Mouse (Mus musculus): ENCODE results near the gene Dnajc15. TPM values are rescaled to one million over a fixed set of nuclear protein-coding genes. Genes with fewer than 3 reads are reported as not detected.

The Dnajc15 gene
- polyA plus RNA-seq, 1 experiment from 2014 or later = 86.3 TPM

GRCm38 (mm10) chr14:77864051-77864450 lies 10.9 kb downstream of the Dnajc15 start:
- Histone ChIP-seq H3K9me3 (ENCODE audit: control insufficient read depth) (no peaks in the 10 kb centered on the region), H3K36me3 (ENCODE audit: control insufficient read depth, insufficient read depth) (no peaks in the 10 kb centered on the region), H3K4me3 (ENCODE audit: low read depth, low read length) (no peak overlapping the region), H3K4me2 (replicated peaks; ENCODE audit: low read depth) (no peak overlapping the region), H3K4me1 (replicated peaks; ENCODE audit: control insufficient read depth, insufficient read depth, low read length) (no peaks in the 10 kb centered on the region), H3K27ac (ENCODE audit: low read depth, low read length) (no peak overlapping the region), H3K9ac (ENCODE audit: low read depth, low read length) (no peak overlapping the region), H3K27me3 (replicated peaks; ENCODE audit: control insufficient read depth, insufficient read depth, low read length) (no peaks in the 10 kb centered on the region)
- WGBS = 87% methylated on average over 3 of the region's 3 CpGs
- ATAC-seq = no peak
- TF ChIP-seq CTCF (IDR thresholded peaks at IDR 0.05; ENCODE audit: low read depth) = no peak

DNA sequence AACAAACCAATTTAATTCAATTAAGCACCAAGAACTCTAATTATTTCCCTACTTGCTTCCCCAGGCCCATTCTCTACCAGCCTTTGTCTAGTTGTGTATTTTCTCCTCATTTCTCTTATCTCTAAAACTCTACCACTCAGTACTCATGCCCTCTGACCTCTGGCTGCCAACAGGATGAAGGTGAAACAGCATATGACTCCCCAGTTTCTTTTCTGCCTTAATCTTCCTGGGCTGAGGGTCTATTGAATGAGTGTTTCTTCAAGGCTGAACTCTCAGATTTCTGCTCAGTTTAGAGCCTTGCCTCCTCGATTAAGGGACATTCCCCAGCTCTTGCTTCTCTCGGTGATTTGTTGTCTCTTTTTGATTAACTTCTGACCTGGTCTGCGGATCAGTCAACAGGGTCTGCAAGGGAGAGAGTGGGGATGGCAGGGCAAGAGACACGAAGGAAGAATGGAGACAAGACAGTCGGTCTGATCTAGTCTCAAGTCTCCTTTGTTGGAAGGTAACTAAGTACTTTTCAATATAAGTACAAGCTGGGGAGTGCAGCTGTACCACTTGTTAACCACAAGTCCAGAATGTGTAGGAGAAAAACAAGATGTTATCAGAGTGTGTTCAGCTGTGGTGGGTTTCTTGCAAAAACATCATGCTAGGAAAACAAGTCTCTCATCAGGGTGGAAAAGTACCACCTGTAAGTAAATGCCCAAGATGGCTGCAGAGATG lies 13.9 kb downstream of the Dnajc15 start:
- Histone ChIP-seq H3K4me1 (replicated peaks; ENCODE audit: control insufficient read depth, insufficient read depth, low read length) (no peaks in the 10 kb centered on the region), H3K4me2 (replicated peaks; ENCODE audit: low read depth) (no peak overlapping the region), H3K4me3 (ENCODE audit: low read depth, low read length) (no peak overlapping the region), H3K27me3 (replicated peaks; ENCODE audit: control insufficient read depth, insufficient read depth, low read length) (no peaks in the 10 kb centered on the region), H3K9ac (ENCODE audit: low read depth, low read length) (no peak overlapping the region), H3K36me3 (ENCODE audit: control insufficient read depth, insufficient read depth) (no peaks in the 10 kb centered on the region), H3K27ac (ENCODE audit: low read depth, low read length) (no peak overlapping the region), H3K9me3 (ENCODE audit: control insufficient read depth) (no peaks in the 10 kb centered on the region)
- TF ChIP-seq CTCF (IDR thresholded peaks at IDR 0.05; ENCODE audit: low read depth) = no peak
- 48% methylated on average over 5 of the region's 5 CpGs for WGBS
- ATAC-seq = no peak

GRCm38 (mm10) chr14:77859894-77860293 lies 15.0 kb downstream of the Dnajc15 start:
- Histone ChIP-seq H3K4me3 (ENCODE audit: low read depth, low read length) (no peak overlapping the region), H3K9ac (ENCODE audit: low read depth, low read length) (no peak overlapping the region), H3K27me3 (replicated peaks; ENCODE audit: control insufficient read depth, insufficient read depth, low read length) (no peaks in the 10 kb centered on the region), H3K4me1 (replicated peaks; ENCODE audit: control insufficient read depth, insufficient read depth, low read length) (no peaks in the 10 kb centered on the region), H3K9me3 (ENCODE audit: control insufficient read depth) (no peaks in the 10 kb centered on the region), H3K4me2 (replicated peaks; ENCODE audit: low read depth) (no peak overlapping the region), H3K36me3 (ENCODE audit: control insufficient read depth, insufficient read depth) (peaks cover 3% of the 10 kb centered on the region; the same call in 1 of the 2 replicates), H3K27ac (ENCODE audit: low read depth, low read length) (no peak overlapping the region)
- 88% methylated on average over 1 of the region's 1 CpGs for WGBS
- ATAC-seq = no peak
- no peak for TF ChIP-seq CTCF (IDR thresholded peaks at IDR 0.05; ENCODE audit: low read depth)

DNA sequence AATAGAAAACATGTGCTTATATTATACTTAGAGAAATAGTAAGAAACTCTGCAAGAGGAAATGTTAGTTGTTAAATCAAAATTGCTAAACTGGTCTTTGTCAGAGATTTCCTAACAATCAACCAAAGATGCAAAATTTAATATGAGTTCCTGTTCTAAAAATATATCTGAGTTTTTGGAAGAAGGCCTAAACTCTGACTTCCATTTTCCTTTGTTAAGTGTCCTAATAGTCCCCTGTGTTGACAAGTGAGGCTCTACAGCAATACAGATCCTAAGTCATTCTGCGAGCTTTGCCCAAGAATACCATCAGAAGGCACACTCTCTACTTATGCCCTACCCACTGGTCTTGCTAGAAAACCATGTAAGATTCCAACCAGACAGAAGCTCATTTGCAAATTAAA lies 21.0 kb downstream of the Dnajc15 start:
- no peak overlapping the region for H3K4me3 ChIP-seq (ENCODE audit: low read depth, low read length)
- H3K27ac ChIP-seq (ENCODE audit: low read depth, low read length) = no peak overlapping the region
- H3K4me2 ChIP-seq (replicated peaks; ENCODE audit: low read depth) = no peak overlapping the region
- H3K36me3 ChIP-seq (ENCODE audit: control insufficient read depth, insufficient read depth) = peaks cover 3% of the 10 kb centered on the region; the same call in 1 of the 2 replicates
- no peaks in the 10 kb centered on the region for H3K4me1 ChIP-seq (replicated peaks; ENCODE audit: control insufficient read depth, insufficient read depth, low read length)
- no peak for ATAC-seq
- H3K9me3 ChIP-seq (ENCODE audit: control insufficient read depth) = no peaks in the 10 kb centered on the region
- 67% methylated on average over 1 of the region's 1 CpGs for WGBS
- H3K9ac ChIP-seq (ENCODE audit: low read depth, low read length) = no peak overlapping the region
- TF ChIP-seq CTCF (IDR thresholded peaks at IDR 0.05; ENCODE audit: low read depth) = no peak
- no peaks in the 10 kb centered on the region for H3K27me3 ChIP-seq (replicated peaks; ENCODE audit: control insufficient read depth, insufficient read depth, low read length)

- no peaks in the 10 kb centered on the region for H3K4me1 ChIP-seq (replicated peaks; ENCODE audit: control insufficient read depth, insufficient read depth, low read length)
- H3K9ac ChIP-seq (ENCODE audit: low read depth, low read length) = no peak overlapping the region
- ATAC-seq = no peak
- WGBS = 75% methylated on average over 7 of the region's 7 CpGs
- no peak overlapping the region for H3K27ac ChIP-seq (ENCODE audit: low read depth, low read length)
- no peaks in the 10 kb centered on the region for H3K27me3 ChIP-seq (replicated peaks; ENCODE audit: control insufficient read depth, insufficient read depth, low read length)
- TF ChIP-seq CTCF (IDR thresholded peaks at IDR 0.05; ENCODE audit: low read depth) = no peak
- no peak overlapping the region for H3K4me2 ChIP-seq (replicated peaks; ENCODE audit: low read depth)
- H3K9me3 ChIP-seq (ENCODE audit: control insufficient read depth) = no peaks in the 10 kb centered on the region
- H3K36me3 ChIP-seq (ENCODE audit: control insufficient read depth, insufficient read depth) = no peaks in the 10 kb centered on the region
- H3K4me3 ChIP-seq (ENCODE audit: low read depth, low read length) = no peak overlapping the region
These were observed 25.1 kb downstream of the Dnajc15 start for GRCm38 (mm10) chr14:77849852-77850251.

- ATAC-seq = no peak
- WGBS = 90% methylated on average over 1 of the region's 1 CpGs
- TF ChIP-seq CTCF (IDR thresholded peaks at IDR 0.05; ENCODE audit: low read depth) = no peak
- Histone ChIP-seq H3K4me2 (replicated peaks; ENCODE audit: low read depth) (no peak overlapping the region), H3K9me3 (ENCODE audit: control insufficient read depth) (no peaks in the 10 kb centered on the region), H3K4me1 (replicated peaks; ENCODE audit: control insufficient read depth, insufficient read depth, low read length) (no peaks in the 10 kb centered on the region), H3K36me3 (ENCODE audit: control insufficient read depth, insufficient read depth) (no peaks in the 10 kb centered on the region), H3K27ac (ENCODE audit: low read depth, low read length) (no peak overlapping the region), H3K9ac (ENCODE audit: low read depth, low read length) (no peak overlapping the region), H3K27me3 (replicated peaks; ENCODE audit: control insufficient read depth, insufficient read depth, low read length) (no peaks in the 10 kb centered on the region), H3K4me3 (ENCODE audit: low read depth, low read length) (no peak overlapping the region)
These were observed 26.6 kb downstream of the Dnajc15 start for GRCm38 (mm10) chr14:77848349-77848748.
